13 mouse cellular contexts compared by ENCODE assay signal in the genomic region with DNA sequence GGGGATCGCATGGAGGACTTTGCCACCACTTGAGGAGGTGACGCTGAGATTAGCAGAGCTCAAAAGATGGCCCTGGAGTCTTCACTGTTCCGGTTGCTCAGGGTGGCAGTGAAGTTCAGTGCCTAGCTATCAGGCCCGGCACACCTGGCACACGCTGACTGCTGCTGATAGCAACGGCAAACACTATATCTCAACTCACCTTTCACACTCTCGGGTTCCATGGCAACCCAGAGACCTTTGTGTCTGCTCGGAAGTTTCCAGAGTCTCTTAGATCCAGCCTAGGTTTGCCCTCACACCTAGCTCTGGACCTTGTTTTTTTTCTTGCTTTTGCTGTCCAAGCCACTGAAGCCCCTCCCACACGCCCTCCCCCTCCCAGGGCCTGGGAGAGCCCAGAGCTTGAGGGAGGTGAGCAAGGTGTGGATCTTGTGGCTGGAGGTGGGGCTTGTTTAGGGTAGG. TPM values are rescaled to one million over a fixed set of nuclear protein-coding genes. Genes with fewer than 3 reads are reported as not detected.
DNase-seq lines count a peak whose midpoint lies in the region; ATAC-seq and TF ChIP-seq lines count a peak whose summit lies in the region.
"Had no signal": no experiment of that assay in that cellular context is flagged by ENCODE, and none has a peak within 500 bp of the region (broad histone marks: within the 10 kb centered on the region; RNA-seq: fewer than 3 reads in every experiment).

No protein-coding gene starts in this region.

- peak overlapping the region; percentile 61 for H3K4me2 ChIP-seq in liver, postnatal 0 days (ENCODE audit: low read depth, low read length)
- H3K4me2 ChIP-seq in hindbrain, embryonic 13.5 days, result no peak overlapping the region
- H3K4me2 ChIP-seq: embryonic facial prominence, embryonic 13.5 days; heart, embryonic 11.5 days; hindbrain, embryonic 15.5 days had no signal

- no peaks in the 10 kb centered on the region for H3K27me3 ChIP-seq in liver, postnatal 0 days (ENCODE audit: insufficient read depth, low read length)
- H3K27me3 ChIP-seq in hindbrain, embryonic 13.5 days, result peaks cover 39% of the 10 kb centered on the region
- H3K27me3 ChIP-seq: hindbrain, embryonic 15.5 days had no signal

- H3K9ac ChIP-seq in liver, postnatal 0 days (replicated peaks), result peak overlapping the region; percentile 40; the same call in 1 of the 2 replicates
- no peak overlapping the region for H3K9ac ChIP-seq in hindbrain, embryonic 13.5 days
- H3K9ac ChIP-seq: embryonic facial prominence, embryonic 13.5 days; hindbrain, embryonic 15.5 days had no signal

- H3K9me3 ChIP-seq in liver, postnatal 0 days (ENCODE audit: low read length), result no peaks in the 10 kb centered on the region
- no peaks in the 10 kb centered on the region for H3K9me3 ChIP-seq in hindbrain, embryonic 13.5 days
- H3K9me3 ChIP-seq: embryonic facial prominence, embryonic 13.5 days; hindbrain, embryonic 15.5 days; megakaryocyte, embryonic 14.5 days had no signal

- peaks cover 34% of the 10 kb centered on the region for H3K4me1 ChIP-seq in liver, postnatal 0 days (ENCODE audit: insufficient read depth)
- peaks cover 17% of the 10 kb centered on the region for H3K4me1 ChIP-seq in hindbrain, embryonic 13.5 days (replicated peaks)

- peaks cover 3% of the 10 kb centered on the region for H3K36me3 ChIP-seq in liver, postnatal 0 days (replicated peaks; ENCODE audit: insufficient read depth, low read length)
- no peaks in the 10 kb centered on the region; the same call in 1 of the 2 replicates for H3K36me3 ChIP-seq in hindbrain, embryonic 13.5 days
- H3K36me3 ChIP-seq: embryonic facial prominence, embryonic 13.5 days had no signal

- H3K27ac ChIP-seq in liver, postnatal 0 days (ENCODE audit: low read depth), result peak overlapping the region; percentile 81
- H3K27ac ChIP-seq in hindbrain, embryonic 13.5 days, result no peak overlapping the region
- H3K27ac ChIP-seq: embryonic facial prominence, embryonic 13.5 days; hindbrain, embryonic 15.5 days had no signal

- TF ChIP-seq CTCF in liver, postnatal 0 days (IDR thresholded peaks at IDR 0.05; ENCODE audit: low read depth), result no peak

- peak; percentile 6 for DNase-seq in adrenal gland, postnatal 14 days
- no peak for DNase-seq in adrenal gland, adult 2 months
- DNase-seq in spleen, adult 12 weeks (ENCODE audit: low spot score), result peak; percentile 50
- DNase-seq in spleen, adult 18-20 months, result no peak
- DNase-seq in liver, postnatal 0 days, result peak; percentile 69
- DNase-seq in kidney, adult 8-10 months, result no peak
- DNase-seq in ovary, postnatal 10 days (ENCODE audit: low spot score), result no peak
- DNase-seq: cerebellum, adult 2 months had no signal

- WGBS in liver, postnatal 0 days (ENCODE audit: insufficient replicate concordance), result 21% methylated on average over 9 of the region's 9 CpGs
- 69% methylated on average over 9 of the region's 9 CpGs for WGBS in hindbrain, embryonic 13.5 days

- TF ChIP-seq EP300 in liver, postnatal 0 days (IDR thresholded peaks at IDR 0.05; ENCODE audit: low read depth), result peak; percentile 96

- peak overlapping the region; percentile 14 for H3K4me3 ChIP-seq in liver, postnatal 0 days (ENCODE audit: low read depth, low read length)
- no peak overlapping the region for H3K4me3 ChIP-seq in hindbrain, embryonic 13.5 days
- H3K4me3 ChIP-seq: embryonic facial prominence, embryonic 13.5 days; hindbrain, embryonic 15.5 days; megakaryocyte, embryonic 14.5 days had no signal

- peak; percentile 55 for ATAC-seq in liver, postnatal 0 days
- no peak for ATAC-seq in hindbrain, embryonic 13.5 days (ENCODE audit: low FRiP score)

RNA-seq across cellular contexts. Expression of a gene that starts 3.6 kb away (rescaled TPM):
- 10.5 and 10.6 TPM in 2 replicates for total RNA-seq in adrenal gland, postnatal 14 days (2021)
- total RNA-seq in adrenal gland, adult 2 months (2021), result 10 to 100 TPM in 1 of 2 experiments, 1 to 10 TPM in 1; 9.9 to 16.0 TPM
- 14.8 and 15.4 TPM in 2 replicates for polyA plus RNA-seq in adrenal gland, adult 2 months (2012; rRNA removed)
- polyA plus RNA-seq in liver, postnatal 0 days (2015; fragmentation: Nextera tagmentation; extraction: Ambion mirVana), result 3.7 and 3.8 TPM in 2 replicates
- 7.1 and 8.3 TPM in 2 replicates for polyA plus RNA-seq in hindbrain, embryonic 13.5 days (2015; fragmentation: Nextera tagmentation; extraction: Ambion mirVana)

RNA-seq across cellular contexts. Expression of a gene that starts 20.1 kb away (rescaled TPM):
- total RNA-seq in adrenal gland, postnatal 14 days (2021), result 35.8 and 37.1 TPM in 2 replicates
- total RNA-seq in adrenal gland, adult 2 months (2021), result 10 to 100 TPM; 28.9 to 49.2 TPM
- polyA plus RNA-seq in adrenal gland, adult 2 months (2012; rRNA removed), result 177 and 230 TPM in 2 replicates
- polyA plus RNA-seq in liver, postnatal 0 days (2015; fragmentation: Nextera tagmentation; extraction: Ambion mirVana), result 14.9 and 16.8 TPM in 2 replicates
- polyA plus RNA-seq in hindbrain, embryonic 13.5 days (2015; fragmentation: Nextera tagmentation; extraction: Ambion mirVana), result 29.4 and 34.0 TPM in 2 replicates

RNA-seq across cellular contexts. Expression of a gene that starts 23.9 kb away (rescaled TPM):
- 48.5 and 64.0 TPM in 2 replicates for total RNA-seq in adrenal gland, postnatal 14 days (2021)
- 10 to 100 TPM; 40.0 to 56.3 TPM for total RNA-seq in adrenal gland, adult 2 months (2021)
- 18.8 and 28.8 TPM in 2 replicates for polyA plus RNA-seq in adrenal gland, adult 2 months (2012; rRNA removed)
- 53.9 and 54.3 TPM in 2 replicates for polyA plus RNA-seq in liver, postnatal 0 days (2015; fragmentation: Nextera tagmentation; extraction: Ambion mirVana)
- 71.7 and 75.1 TPM in 2 replicates for polyA plus RNA-seq in hindbrain, embryonic 13.5 days (2015; fragmentation: Nextera tagmentation; extraction: Ambion mirVana)

RNA-seq across cellular contexts. Expression of a gene that starts 59.9 kb away (rescaled TPM):
- 65.2 and 85.1 TPM in 2 replicates for total RNA-seq in adrenal gland, postnatal 14 days (2021)
- total RNA-seq in adrenal gland, adult 2 months (2021), result 100 to 1,000 TPM in 1 of 2 experiments, 10 to 100 TPM in 1; 65.8 to 146 TPM
- polyA plus RNA-seq in adrenal gland, adult 2 months (2012; rRNA removed), result 198 and 208 TPM in 2 replicates
- 16.4 and 17.6 TPM in 2 replicates for polyA plus RNA-seq in liver, postnatal 0 days (2015; fragmentation: Nextera tagmentation; extraction: Ambion mirVana)
- polyA plus RNA-seq in hindbrain, embryonic 13.5 days (2015; fragmentation: Nextera tagmentation; extraction: Ambion mirVana), result 79.3 and 84.7 TPM in 2 replicates

Comparison
In these comparisons a context has a peak if more than half of its experiments do, and no peak if none do; other contexts are left out.
1. DNase-seq: peak in adrenal gland, postnatal 14 days (single experiment), spleen, adult 12 weeks (single experiment) and liver, postnatal 0 days (single experiment); none in adrenal gland, adult 2 months (single experiment), spleen, adult 18-20 months (0 of 2), kidney, adult 8-10 months (0 of 2) and ovary, postnatal 10 days (single experiment).